Mouse (Mus musculus): Measurements from ENCODE around the gene Ttll2. TPM values are rescaled to one million over a fixed set of nuclear protein-coding genes. Genes with fewer than 3 reads are reported as not detected.
"Not testable (repeated sequence)": the region's sequence is repeated elsewhere in the genome, so short reads cannot be mapped to it uniquely, and the experiment has no call there.

Ttll2 gene
- not detected in 2 replicates for polyA plus RNA-seq (2014; fragmentation: Nextera tagmentation; extraction: Ambion mirVana)

- H3K4me3 ChIP-seq (ENCODE audit: control insufficient read depth in 1 of 2, insufficient read depth in 1 of 2, low read depth in 1 of 2, low read length in 2 of 2); H3K27ac ChIP-seq (replicated peaks in 1 of 2; ENCODE audit: control insufficient read depth in 1 of 2, insufficient read depth in 1 of 2, low read depth in 2 of 2, low read length in 2 of 2); H3K36me3 ChIP-seq (ENCODE audit: control insufficient read depth, insufficient read depth, low read length); H3K27me3 ChIP-seq (ENCODE audit: control insufficient read depth, insufficient read depth, low read length); ATAC-seq (ENCODE audit: insufficient number of reproducible peaks, insufficient read depth, low FRiP score, low read depth); H3K9ac ChIP-seq (ENCODE audit: low read length); H3K4me2 ChIP-seq (ENCODE audit: low read length); H3K9me3 ChIP-seq (ENCODE audit: control insufficient read depth, low read length); H3K4me1 ChIP-seq (ENCODE audit: control insufficient read depth in 2 of 2, insufficient read depth in 2 of 2, low read length in 2 of 2): not testable (repeated sequence)
- no CpG with 5 or more reads among the region's 1 CpGs for WGBS
These were observed at the start of gene Ttll2 for GRCm38 (mm10) chr17:7352596-7352995. Gene Ttll2, minus strand, starts transcription at chr17:7352696.

GRCm38 (mm10) chr17:7399770-7400169 is 47.3 kb upstream of the Ttll2 start:
- H3K27me3 ChIP-seq (ENCODE audit: control insufficient read depth, insufficient read depth, low read length); ATAC-seq (ENCODE audit: insufficient number of reproducible peaks, insufficient read depth, low FRiP score, low read depth); H3K9me3 ChIP-seq (ENCODE audit: control insufficient read depth, low read length); H3K27ac ChIP-seq (replicated peaks in 1 of 2; ENCODE audit: control insufficient read depth in 1 of 2, insufficient read depth in 1 of 2, low read depth in 2 of 2, low read length in 2 of 2); H3K4me2 ChIP-seq (ENCODE audit: low read length); H3K36me3 ChIP-seq (ENCODE audit: control insufficient read depth, insufficient read depth, low read length); H3K4me1 ChIP-seq (ENCODE audit: control insufficient read depth in 2 of 2, insufficient read depth in 2 of 2, low read length in 2 of 2); H3K9ac ChIP-seq (ENCODE audit: low read length); H3K4me3 ChIP-seq (ENCODE audit: control insufficient read depth in 1 of 2, insufficient read depth in 1 of 2, low read depth in 1 of 2, low read length in 2 of 2): not testable (repeated sequence)
- 94% methylated on average over 6 of the region's 6 CpGs for WGBS

DNA sequence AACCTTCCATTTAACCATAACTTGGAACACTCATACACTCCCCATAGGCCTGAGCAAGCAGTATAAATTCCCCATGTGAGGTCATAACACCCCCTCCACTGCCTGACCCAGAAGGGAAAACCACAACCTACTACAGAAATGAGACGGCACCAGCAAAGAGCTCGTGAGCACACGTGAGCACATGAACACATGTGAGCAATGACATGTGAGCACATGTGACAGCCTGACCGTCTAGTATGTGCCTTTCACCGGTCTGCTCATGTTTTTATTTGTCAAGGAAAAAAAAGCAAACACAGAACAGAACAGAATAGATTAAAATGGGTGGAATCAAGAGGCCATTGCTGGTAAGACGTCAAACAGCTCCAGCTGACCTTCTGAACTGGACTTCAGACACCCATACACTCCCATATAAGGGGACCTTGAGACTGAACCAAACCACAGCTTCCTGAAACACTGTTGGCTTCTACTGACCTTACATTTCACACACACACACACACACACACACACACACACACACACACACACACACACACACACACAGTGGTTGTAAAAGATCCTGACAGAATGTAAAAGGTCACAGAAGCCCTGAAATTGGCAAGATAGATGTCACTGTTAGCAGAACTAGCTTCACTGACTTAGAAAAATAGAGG is 45.8 kb upstream of the Ttll2 start:
- H3K27ac ChIP-seq (replicated peaks in 1 of 2; ENCODE audit: control insufficient read depth in 1 of 2, insufficient read depth in 1 of 2, low read depth in 2 of 2, low read length in 2 of 2); H3K4me2 ChIP-seq (ENCODE audit: low read length): not testable (repeated sequence)

GRCm38 (mm10) chr17:7397079-7397478 is 44.6 kb upstream of the Ttll2 start:
- not testable (repeated sequence) for H3K27ac ChIP-seq (replicated peaks in 1 of 2; ENCODE audit: control insufficient read depth in 1 of 2, insufficient read depth in 1 of 2, low read depth in 2 of 2, low read length in 2 of 2); H3K36me3 ChIP-seq (ENCODE audit: control insufficient read depth, insufficient read depth, low read length); H3K4me2 ChIP-seq (ENCODE audit: low read length); H3K9me3 ChIP-seq (ENCODE audit: control insufficient read depth, low read length); H3K4me3 ChIP-seq (ENCODE audit: control insufficient read depth in 1 of 2, insufficient read depth in 1 of 2, low read depth in 1 of 2, low read length in 2 of 2); H3K4me1 ChIP-seq (ENCODE audit: control insufficient read depth in 2 of 2, insufficient read depth in 2 of 2, low read length in 2 of 2); H3K9ac ChIP-seq (ENCODE audit: low read length); H3K27me3 ChIP-seq (ENCODE audit: control insufficient read depth, insufficient read depth, low read length); ATAC-seq (ENCODE audit: insufficient number of reproducible peaks, insufficient read depth, low FRiP score, low read depth)
- 86% methylated on average over 12 of the region's 13 CpGs for WGBS

More for the DNA sequence above, 45.8 kb upstream of the Ttll2 start:
- 84% methylated on average over 6 of the region's 6 CpGs for WGBS
- H3K9ac ChIP-seq (ENCODE audit: low read length); H3K9me3 ChIP-seq (ENCODE audit: control insufficient read depth, low read length); H3K36me3 ChIP-seq (ENCODE audit: control insufficient read depth, insufficient read depth, low read length); H3K4me3 ChIP-seq (ENCODE audit: control insufficient read depth in 1 of 2, insufficient read depth in 1 of 2, low read depth in 1 of 2, low read length in 2 of 2); H3K4me1 ChIP-seq (ENCODE audit: control insufficient read depth in 2 of 2, insufficient read depth in 2 of 2, low read length in 2 of 2); H3K27me3 ChIP-seq (ENCODE audit: control insufficient read depth, insufficient read depth, low read length); ATAC-seq (ENCODE audit: insufficient number of reproducible peaks, insufficient read depth, low FRiP score, low read depth): not testable (repeated sequence)

- not testable (repeated sequence) for H3K4me3 ChIP-seq (ENCODE audit: control insufficient read depth in 1 of 2, insufficient read depth in 1 of 2, low read depth in 1 of 2, low read length in 2 of 2); ATAC-seq (ENCODE audit: insufficient number of reproducible peaks, insufficient read depth, low FRiP score, low read depth); H3K9ac ChIP-seq (ENCODE audit: low read length); H3K27ac ChIP-seq (replicated peaks in 1 of 2; ENCODE audit: control insufficient read depth in 1 of 2, insufficient read depth in 1 of 2, low read depth in 2 of 2, low read length in 2 of 2); H3K27me3 ChIP-seq (ENCODE audit: control insufficient read depth, insufficient read depth, low read length); H3K4me1 ChIP-seq (ENCODE audit: control insufficient read depth in 2 of 2, insufficient read depth in 2 of 2, low read length in 2 of 2); H3K9me3 ChIP-seq (ENCODE audit: control insufficient read depth, low read length); H3K36me3 ChIP-seq (ENCODE audit: control insufficient read depth, insufficient read depth, low read length); H3K4me2 ChIP-seq (ENCODE audit: low read length)
- no CpG with 5 or more reads among the region's 2 CpGs for WGBS
These were observed 43.8 kb upstream of the Ttll2 start for GRCm38 (mm10) chr17:7396288-7396687.

DNA sequence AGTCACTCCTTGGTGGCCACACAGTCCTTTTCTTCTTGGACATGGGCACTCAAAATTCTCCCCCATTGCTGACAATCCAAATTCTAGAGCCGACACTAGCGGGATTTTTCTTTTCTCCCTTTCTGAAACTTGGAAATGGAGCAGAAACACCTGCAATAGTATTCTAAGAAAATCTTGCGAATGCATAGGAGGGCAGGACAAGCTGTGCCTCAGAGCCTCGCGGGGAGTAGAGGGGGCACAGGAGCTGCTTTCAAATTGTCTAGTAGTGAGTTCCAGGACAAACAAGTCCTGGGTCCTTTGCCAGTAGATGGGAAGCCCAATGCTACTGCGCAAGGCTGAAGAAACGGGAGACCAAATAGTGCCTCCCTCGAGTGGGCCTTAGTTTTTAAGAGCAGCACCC is 43.2 kb upstream of the Ttll2 start:
- ATAC-seq (ENCODE audit: insufficient number of reproducible peaks, insufficient read depth, low FRiP score, low read depth), result not testable (repeated sequence)
- 89% methylated on average over 6 of the region's 8 CpGs for WGBS

DNA sequence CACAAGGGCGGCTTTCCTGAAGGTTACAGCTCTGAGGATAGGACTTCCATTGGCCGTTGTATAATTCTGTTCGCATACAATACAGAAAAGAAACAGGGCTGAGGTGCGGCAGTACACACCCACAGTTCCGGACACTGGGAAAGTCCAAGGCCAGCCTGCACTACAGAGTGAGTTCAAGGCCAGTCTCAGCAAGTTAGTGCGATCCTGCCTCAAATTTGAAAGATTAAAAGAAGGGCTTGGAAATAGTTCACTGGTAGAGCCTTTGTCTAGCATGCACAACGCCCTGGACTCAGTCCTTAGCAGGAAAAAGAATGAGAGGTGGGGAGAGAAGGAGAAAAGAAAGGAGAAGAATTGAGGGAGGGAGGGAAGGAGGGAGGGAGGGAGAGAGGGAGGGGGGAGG is 42.6 kb upstream of the Ttll2 start:
- H3K36me3 ChIP-seq (ENCODE audit: control insufficient read depth, insufficient read depth, low read length); H3K4me3 ChIP-seq (ENCODE audit: control insufficient read depth in 1 of 2, insufficient read depth in 1 of 2, low read depth in 1 of 2, low read length in 2 of 2); H3K9ac ChIP-seq (ENCODE audit: low read length); H3K27ac ChIP-seq (replicated peaks in 1 of 2; ENCODE audit: control insufficient read depth in 1 of 2, insufficient read depth in 1 of 2, low read depth in 2 of 2, low read length in 2 of 2); H3K27me3 ChIP-seq (ENCODE audit: control insufficient read depth, insufficient read depth, low read length); H3K4me2 ChIP-seq (ENCODE audit: low read length); ATAC-seq (ENCODE audit: insufficient number of reproducible peaks, insufficient read depth, low FRiP score, low read depth); H3K9me3 ChIP-seq (ENCODE audit: control insufficient read depth, low read length); H3K4me1 ChIP-seq (ENCODE audit: control insufficient read depth in 2 of 2, insufficient read depth in 2 of 2, low read length in 2 of 2): not testable (repeated sequence)
- 88% methylated on average over 7 of the region's 7 CpGs for WGBS

More for the DNA sequence above, 43.2 kb upstream of the Ttll2 start:
- not testable (repeated sequence) for H3K36me3 ChIP-seq (ENCODE audit: control insufficient read depth, insufficient read depth, low read length); H3K9me3 ChIP-seq (ENCODE audit: control insufficient read depth, low read length); H3K27ac ChIP-seq (replicated peaks in 1 of 2; ENCODE audit: control insufficient read depth in 1 of 2, insufficient read depth in 1 of 2, low read depth in 2 of 2, low read length in 2 of 2); H3K27me3 ChIP-seq (ENCODE audit: control insufficient read depth, insufficient read depth, low read length); H3K4me3 ChIP-seq (ENCODE audit: control insufficient read depth in 1 of 2, insufficient read depth in 1 of 2, low read depth in 1 of 2, low read length in 2 of 2); H3K4me2 ChIP-seq (ENCODE audit: low read length); H3K9ac ChIP-seq (ENCODE audit: low read length); H3K4me1 ChIP-seq (ENCODE audit: control insufficient read depth in 2 of 2, insufficient read depth in 2 of 2, low read length in 2 of 2)

DNA sequence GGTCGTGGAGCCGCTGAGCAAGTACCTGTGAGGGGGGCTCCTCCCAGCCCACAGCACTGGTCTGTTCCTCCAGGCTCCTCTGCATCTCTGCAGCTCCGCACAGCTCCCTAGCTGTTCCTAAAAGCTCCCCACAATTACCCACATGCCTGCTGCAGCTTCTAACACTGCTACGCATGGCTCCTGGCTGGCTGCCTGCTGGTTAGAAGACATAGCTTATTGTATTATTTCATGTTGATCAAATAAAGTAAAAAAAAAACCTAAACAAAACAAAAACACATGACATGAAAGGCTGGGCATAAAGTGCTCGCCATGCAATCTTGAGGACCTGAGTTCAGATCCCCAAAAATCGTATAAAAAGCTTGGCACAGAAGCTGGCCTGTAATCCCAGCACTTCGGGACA is 37.4 kb upstream of the Ttll2 start:
- not testable (repeated sequence) for H3K27ac ChIP-seq (replicated peaks in 1 of 2; ENCODE audit: control insufficient read depth in 1 of 2, insufficient read depth in 1 of 2, low read depth in 2 of 2, low read length in 2 of 2); ATAC-seq (ENCODE audit: insufficient number of reproducible peaks, insufficient read depth, low FRiP score, low read depth); H3K4me3 ChIP-seq (ENCODE audit: control insufficient read depth in 1 of 2, insufficient read depth in 1 of 2, low read depth in 1 of 2, low read length in 2 of 2); H3K4me1 ChIP-seq (ENCODE audit: control insufficient read depth in 2 of 2, insufficient read depth in 2 of 2, low read length in 2 of 2); H3K36me3 ChIP-seq (ENCODE audit: control insufficient read depth, insufficient read depth, low read length); H3K9me3 ChIP-seq (ENCODE audit: control insufficient read depth, low read length); H3K4me2 ChIP-seq (ENCODE audit: low read length); H3K27me3 ChIP-seq (ENCODE audit: control insufficient read depth, insufficient read depth, low read length); H3K9ac ChIP-seq (ENCODE audit: low read length)
- whole genome bisulfite sequencing, result 77% methylated on average over 7 of the region's 7 CpGs

Data from heart, embryonic 14.5 days (tissue).